Mouse (Mus musculus) liver, embryonic 14.5 days (tissue): Measurements from ENCODE around the gene Msrb1.

ENCODE experiments used
- CTCF ChIP-seq: IDR thresholded peaks from 2 replicates; pipeline ENCODE4 v1.5.1; 2016; ENCODE audit warnings: antibody characterized with exemption, low read depth, control low read depth
- EP300 ChIP-seq: IDR thresholded peaks from 2 replicates; pipeline ENCODE4 v1.6.1; 2016; ENCODE audit warnings: antibody characterized with exemption, low read depth

DNA sequence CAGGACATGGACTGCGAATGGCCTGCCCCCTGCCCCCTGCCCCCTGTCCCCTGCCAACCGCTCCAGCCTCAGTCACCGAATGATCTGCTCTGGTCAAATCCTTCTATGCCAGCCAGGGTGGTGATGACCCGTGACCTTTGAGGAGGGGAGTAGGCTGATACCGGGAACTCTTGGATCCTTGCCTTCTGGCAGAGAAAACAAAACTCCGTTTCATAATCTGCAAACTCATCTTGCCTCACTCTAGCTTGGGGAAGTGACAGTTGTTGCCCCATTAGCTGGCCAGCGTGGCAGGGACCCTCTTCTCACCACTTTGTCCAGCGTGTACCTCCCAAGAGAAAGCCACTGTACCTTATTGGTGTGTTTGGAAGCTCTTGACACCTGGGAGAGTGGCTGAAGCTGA, 5.9 kb downstream of the Msrb1 start:
- no peak for TF ChIP-seq CTCF
- TF ChIP-seq EP300, result no peak
